Mouse (Mus musculus) ES-E14 (cell line): Measurements from ENCODE around the gene Myo15b.

Experiments used
- CHD2 ChIP-seq: IDR thresholded peaks from 2 replicates; pipeline ENCODE4 v1.6.1; 2014; ENCODE audit warnings: mild to moderate bottlenecking, low read depth, low read length, inconsistent platforms
- HCFC1 ChIP-seq: IDR thresholded peaks from 2 replicates; pipeline ENCODE4 v1.6.1; 2012; ENCODE audit warnings: low read length, inconsistent platforms, borderline replicate concordance; ENCODE audit not compliant: insufficient read depth
- ZC3H11A ChIP-seq: IDR thresholded peaks from 2 replicates; pipeline ENCODE4 v1.6.1; 2012; ENCODE audit warnings: low read depth, mild to moderate bottlenecking, inconsistent platforms, low read length, borderline replicate concordance
- ZNF384 ChIP-seq: IDR thresholded peaks from 2 replicates; pipeline ENCODE4 v1.6.1; 2012; ENCODE audit warnings: low read depth, low read length, inconsistent platforms

GRCm38 (mm10) chr11:115885281-115885680 is 27.1 kb downstream of the Myo15b start:
- TF ChIP-seq CHD2, result no peak
- no peak for TF ChIP-seq ZC3H11A
- TF ChIP-seq HCFC1, result no peak
- no peak for TF ChIP-seq ZNF384
